Mouse (Mus musculus) midbrain, postnatal 0 days (tissue): ENCODE measurements around the gene Mfsd11. TPM values are rescaled to one million over a fixed set of nuclear protein-coding genes. Genes with fewer than 3 reads are reported as not detected.
A peak's percentile ranks its signal among the peaks of the same experiment; 100 is the strongest.

Experiments used
- ATAC-seq: fragments of 200-750 bp; cut with Nextera tagmentation; 2 replicates; pipeline ENCODE4 v1.8.0; 2017; ENCODE audit warnings: moderate number of reproducible peaks, mild to moderate bottlenecking, moderate TSS enrichment, moderate library complexity; ENCODE audit not compliant: low FRiP score
- DNase-seq: peaks from one replicate; pipeline ENCODE4 v3.0.0-alpha.2; 2015; ENCODE audit warnings: low spot score
- H3K27ac ChIP-seq: fragments of 300-500 bp; sonication (generic); 2 replicates; pipeline ENCODE4 v1.5.1; 2014; ENCODE audit warnings: low read depth, mild to moderate bottlenecking, low read length, mixed read lengths
- H3K27me3 ChIP-seq: fragments of 300-500 bp; sonication (generic); 2 replicates; pipeline ENCODE4 v1.6.1; 2014; ENCODE audit warnings: low read length, control low read depth, mixed read lengths; ENCODE audit not compliant: insufficient read depth
- H3K36me3 ChIP-seq: fragments of 300-500 bp; sonication (generic); 2 replicates; pipeline ENCODE4 v1.6.1; 2014; ENCODE audit warnings: low read length, control low read depth, mixed read lengths; ENCODE audit not compliant: insufficient read depth
- H3K4me1 ChIP-seq: fragments of 300-500 bp; sonication (generic); 2 replicates; pipeline ENCODE4 v1.6.1; 2014; ENCODE audit warnings: mild to moderate bottlenecking, control low read depth, antibody characterized with exemption, low read length, mixed read lengths; ENCODE audit not compliant: insufficient read depth
- H3K4me2 ChIP-seq: fragments of 300-500 bp; sonication (generic); 2 replicates; pipeline ENCODE4 v1.6.1; 2014; ENCODE audit warnings: low read depth, mild to moderate bottlenecking, low read length, mixed read lengths; ENCODE audit not compliant: poor library complexity, severe bottlenecking
- H3K4me3 ChIP-seq: fragments of 300-500 bp; sonication (generic); 2 replicates; pipeline ENCODE4 v1.5.1; 2014; ENCODE audit warnings: low read depth, mild to moderate bottlenecking, low read length, moderate library complexity
- H3K9ac ChIP-seq: fragments of 300-500 bp; sonication (generic); replicated peaks from 2 replicates; pipeline ENCODE4 v1.6.1; 2014; ENCODE audit warnings: mild to moderate bottlenecking, low read length, moderate library complexity, mixed read lengths; ENCODE audit not compliant: poor library complexity, severe bottlenecking
- H3K9me3 ChIP-seq: fragments of 300-500 bp; sonication (generic); 2 replicates; pipeline ENCODE4 v1.6.1; 2016; ENCODE audit warnings: low read length, control low read depth
- CTCF ChIP-seq: IDR thresholded peaks from 2 replicates; pipeline ENCODE4 v1.5.1; 2016; ENCODE audit warnings: antibody characterized with exemption, mild to moderate bottlenecking
- WGBS: fragments of 180-500 bp; shearing (Covaris S2); extraction: QIAGEN DNeasy Blood & Tissue Kit; methylation state at CpG from one replicate; pipeline ENCODE4 v1.1.7; 2014; 5-methylcytosine and 5-hydroxymethylcytosine counted together
- polyA plus RNA-seq: library from polyadenylated mRNA; unstranded; fragments of >200 nt; fragmentation: Nextera tagmentation; extraction: Ambion mirVana; gene quantifications from 2 replicates; pipeline ENCODE4 v1.2.1, GENCODE M21; 2015
- total RNA-seq: library from RNA; depleted of rRNA; stranded (reverse); fragments of >200 nt; gene quantifications from 2 replicates; pipeline ENCODE4 v1.2.3, GENCODE M21; 2014

Gene Mfsd11
- total and polyA plus RNA-seq, 2 experiments from 2014 or later: 36.0 to 64.1 TPM

DNA sequence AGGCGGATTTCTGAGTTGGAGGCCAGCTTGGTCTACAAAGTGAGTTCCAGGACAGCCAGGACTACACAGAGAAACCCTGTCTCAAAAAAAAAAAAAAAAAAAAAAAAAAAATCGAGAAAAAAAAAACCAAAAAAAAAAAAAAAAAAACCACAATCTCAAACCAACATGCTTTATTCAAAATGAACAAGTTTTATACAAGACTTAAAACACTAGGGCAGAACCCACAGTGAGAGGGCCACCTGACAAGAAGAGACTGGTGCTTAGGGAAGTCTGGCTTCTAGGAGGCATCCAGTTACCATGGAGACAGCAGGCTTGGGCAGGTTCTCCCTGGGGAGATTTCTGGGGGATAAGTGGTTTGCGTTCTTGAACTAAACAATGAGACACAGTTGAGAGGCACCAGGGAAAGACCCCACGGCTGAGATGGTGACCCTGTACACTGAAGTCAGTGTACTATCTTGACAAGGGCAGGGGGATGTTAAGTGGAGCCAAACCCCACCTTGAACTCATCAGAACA, 20.0 kb upstream of the Mfsd11 start:
- no peak overlapping the region for H3K9ac ChIP-seq
- peak; percentile 32 for DNase-seq
- no peak for TF ChIP-seq CTCF
- peaks cover 34% of the 10 kb centered on the region for H3K36me3 ChIP-seq
- no peak overlapping the region for H3K4me2 ChIP-seq
- no peak overlapping the region for H3K27ac ChIP-seq
- H3K9me3 ChIP-seq: no peaks in the 10 kb centered on the region
- peaks cover 6% of the 10 kb centered on the region; the same call in 1 of the 2 replicates for H3K4me1 ChIP-seq
- no peak overlapping the region for H3K4me3 ChIP-seq
- 16% methylated on average over 4 of the region's 4 CpGs for WGBS
- no peak for ATAC-seq
- no peaks in the 10 kb centered on the region for H3K27me3 ChIP-seq

DNA sequence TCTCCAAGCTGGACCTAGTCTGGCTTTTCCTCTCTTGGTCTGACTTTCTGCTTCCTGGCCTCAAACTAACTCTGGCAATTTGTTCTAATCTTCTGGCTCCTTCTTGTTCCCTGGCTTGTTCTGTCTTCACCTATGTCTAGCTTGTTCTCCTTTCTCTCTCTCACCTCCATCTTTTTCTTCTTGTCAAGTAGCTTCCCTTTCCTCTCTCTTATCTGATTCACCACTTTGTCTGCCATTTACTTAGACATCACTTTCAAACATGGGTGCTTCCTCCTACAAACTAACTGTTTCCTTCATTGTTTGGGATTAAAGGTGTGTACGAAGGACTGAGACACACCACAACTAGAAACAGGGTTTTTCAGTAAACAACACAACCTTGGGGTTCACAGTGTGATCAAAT, 17.3 kb upstream of the Mfsd11 start:
- WGBS: 95% methylated on average over 1 of the region's 1 CpGs
- no peaks in the 10 kb centered on the region for H3K4me1 ChIP-seq
- no peak overlapping the region for H3K27ac ChIP-seq
- no peak for TF ChIP-seq CTCF
- no peak overlapping the region for H3K4me2 ChIP-seq
- H3K9ac ChIP-seq: no peak overlapping the region
- H3K36me3 ChIP-seq: peaks cover 57% of the 10 kb centered on the region
- no peaks in the 10 kb centered on the region for H3K27me3 ChIP-seq
- DNase-seq (no peak), ATAC-seq (no peak)
- H3K9me3 ChIP-seq: no peaks in the 10 kb centered on the region
- H3K4me3 ChIP-seq: no peak overlapping the region

DNA sequence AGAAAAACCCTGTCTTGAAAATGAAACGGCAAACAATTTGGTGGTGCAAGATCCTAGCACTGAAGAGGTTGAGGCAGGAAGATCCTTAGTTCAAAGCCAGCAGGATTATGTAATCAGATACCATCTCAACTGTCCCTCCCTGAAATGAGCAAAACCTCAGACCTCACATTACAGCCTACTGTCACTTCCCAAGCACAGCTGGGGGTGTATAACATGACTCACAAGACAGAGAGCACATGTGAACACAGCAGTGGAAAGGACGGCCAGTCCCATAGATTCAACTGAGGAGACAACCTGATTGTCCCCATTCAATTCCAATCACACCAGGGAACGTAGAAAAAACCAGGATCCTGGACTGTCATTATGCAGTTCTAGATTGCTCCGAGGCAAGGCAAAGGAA, 16.0 kb upstream of the Mfsd11 start:
- no peak overlapping the region for H3K4me2 ChIP-seq
- no peak overlapping the region for H3K4me3 ChIP-seq
- H3K4me1 ChIP-seq: 0 out of 2 replicates have a peak, but pooled peaks cover 3% of the 10 kb centered on the region
- peaks cover 68% of the 10 kb centered on the region for H3K36me3 ChIP-seq
- 89% methylated on average over 4 of the region's 4 CpGs for WGBS
- DNase-seq (no peak), ATAC-seq (no peak)
- no peak for TF ChIP-seq CTCF
- H3K9ac ChIP-seq: no peak overlapping the region
- H3K9me3 ChIP-seq: no peaks in the 10 kb centered on the region
- no peak overlapping the region for H3K27ac ChIP-seq
- no peaks in the 10 kb centered on the region for H3K27me3 ChIP-seq

DNA sequence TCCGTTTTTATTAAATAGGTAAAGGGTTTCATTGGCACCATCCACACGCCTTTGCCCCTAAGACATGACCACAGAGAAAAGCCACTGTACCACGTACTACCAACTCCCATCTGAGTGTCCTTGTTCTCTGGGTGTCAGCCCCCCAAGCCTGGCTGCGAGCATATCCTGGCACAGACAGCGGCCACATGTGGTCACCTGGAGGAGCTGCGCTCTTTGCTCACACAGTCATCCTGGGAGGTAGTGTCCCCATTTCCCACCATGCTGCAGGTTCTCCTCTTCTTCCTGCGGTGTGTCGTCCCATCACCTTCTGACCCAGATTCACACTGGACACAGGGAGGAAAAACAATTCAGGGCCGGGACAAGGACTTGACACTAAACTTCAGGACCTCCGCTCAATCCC, 14.8 kb upstream of the Mfsd11 start:
- 95% methylated on average over 10 of the region's 10 CpGs for WGBS

DNA sequence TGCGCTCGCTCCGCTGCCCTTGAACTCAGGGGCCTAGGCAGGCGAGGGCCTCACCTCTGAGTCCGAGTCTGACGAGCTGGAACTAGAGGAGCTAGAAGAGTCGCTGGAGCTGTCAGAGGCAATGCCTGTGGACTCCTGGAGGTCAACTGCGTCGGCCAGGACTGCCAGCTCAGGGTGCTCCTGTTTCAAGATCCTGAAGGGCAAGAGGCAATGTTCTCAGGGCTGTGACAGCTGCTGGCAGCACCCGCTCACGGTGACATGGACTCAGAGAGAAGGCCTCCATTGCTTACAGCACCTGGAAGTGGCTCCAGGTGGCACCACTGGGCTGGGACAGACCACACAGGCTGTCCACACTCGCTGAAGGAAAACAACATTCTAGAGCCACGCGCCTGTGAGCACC, 13.3 kb upstream of the Mfsd11 start:
- TF ChIP-seq CTCF: no peak

More for the DNA sequence above, 14.8 kb upstream of the Mfsd11 start:
- TF ChIP-seq CTCF: peak; percentile 25; the same call in 1 of the 2 replicates
- Histone ChIP-seq H3K27ac (no peak overlapping the region), H3K9me3 (no peaks in the 10 kb centered on the region), H3K36me3 (peaks cover 68% of the 10 kb centered on the region), H3K4me2 (no peak overlapping the region), H3K9ac (no peak overlapping the region), H3K4me3 (no peak overlapping the region), H3K27me3 (no peaks in the 10 kb centered on the region), H3K4me1 (peaks cover 3% of the 10 kb centered on the region; the same call in 1 of the 2 replicates)
- no peak for ATAC-seq
- no peak for DNase-seq

DNA sequence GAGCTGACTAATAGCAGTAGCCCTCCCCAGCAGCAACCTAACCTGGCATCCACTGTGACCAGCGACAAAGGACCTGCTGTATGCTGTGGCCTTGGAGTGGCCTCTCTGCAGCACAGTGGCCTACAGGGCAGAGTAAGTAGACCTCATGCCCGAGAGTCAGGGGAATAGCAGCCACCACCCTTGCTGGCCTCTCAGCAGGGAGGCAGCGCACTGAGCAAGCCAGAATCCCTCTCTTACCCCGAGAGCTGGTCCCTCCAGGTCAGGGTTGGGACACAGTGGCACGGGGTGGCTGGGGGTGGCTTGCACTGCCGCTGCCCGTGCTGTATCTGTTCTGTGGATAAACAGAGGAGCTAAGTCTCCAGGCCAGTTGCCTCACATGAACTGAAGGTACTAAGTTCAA, 12.6 kb upstream of the Mfsd11 start:
- ATAC-seq: no peak
- Histone ChIP-seq H3K27me3 (no peaks in the 10 kb centered on the region), H3K4me1 (peaks cover 3% of the 10 kb centered on the region; the same call in 1 of the 2 replicates), H3K4me2 (no peak overlapping the region), H3K36me3 (peaks cover 52% of the 10 kb centered on the region), H3K9me3 (no peaks in the 10 kb centered on the region), H3K27ac (no peak overlapping the region), H3K4me3 (no peak overlapping the region), H3K9ac (0 out of 2 replicates have a peak overlapping the region, but pooled peaks have one; percentile 20)
- WGBS: 69% methylated on average over 7 of the region's 7 CpGs
- no peak for TF ChIP-seq CTCF
- no peak for DNase-seq

More for the DNA sequence above, 13.3 kb upstream of the Mfsd11 start:
- no peak for ATAC-seq
- H3K36me3 ChIP-seq: peaks cover 58% of the 10 kb centered on the region
- no peak overlapping the region for H3K9ac ChIP-seq
- DNase-seq: no peak
- 89% methylated on average over 14 of the region's 14 CpGs for WGBS
- peaks cover 3% of the 10 kb centered on the region; the same call in 1 of the 2 replicates for H3K4me1 ChIP-seq
- H3K4me2 ChIP-seq: no peak overlapping the region
- H3K4me3 ChIP-seq: no peak overlapping the region
- H3K27ac ChIP-seq: no peak overlapping the region
- no peaks in the 10 kb centered on the region for H3K9me3 ChIP-seq
- H3K27me3 ChIP-seq: no peaks in the 10 kb centered on the region
